8 mouse cellular contexts compared by ENCODE assay signal in genomic region chr4:105914996-105915395, GRCm38 (mm10).
DNase-seq lines count a peak whose midpoint lies in the region; ATAC-seq lines count a peak whose summit lies in the region.
"Had no signal": no experiment of that assay in that cellular context is flagged by ENCODE, and none has a peak within 500 bp of the region (broad histone marks: within the 10 kb centered on the region; RNA-seq: fewer than 3 reads in every experiment).

No protein-coding gene starts in this region.

- H3K9me3 ChIP-seq in hindbrain, embryonic 11.5 days (ENCODE audit: control insufficient read depth, low read length): no peaks in the 10 kb centered on the region
- H3K9me3 ChIP-seq in hindbrain, embryonic 16.5 days (ENCODE audit: control insufficient read depth, low read length): no peaks in the 10 kb centered on the region
- H3K9me3 ChIP-seq: hindbrain, embryonic 15.5 days had no signal

- no peak overlapping the region for H3K9ac ChIP-seq in hindbrain, embryonic 11.5 days (ENCODE audit: low read depth, low read length)
- H3K9ac ChIP-seq in hindbrain, embryonic 16.5 days (ENCODE audit: low read depth, low read length): no peak overlapping the region
- H3K9ac ChIP-seq: hindbrain, embryonic 15.5 days had no signal

- H3K27ac ChIP-seq in hindbrain, embryonic 11.5 days (ENCODE audit: low read depth, low read length): no peak overlapping the region
- no peak overlapping the region for H3K27ac ChIP-seq in hindbrain, embryonic 16.5 days (ENCODE audit: low read depth, low read length)
- H3K27ac ChIP-seq: hindbrain, embryonic 15.5 days had no signal

- no peak overlapping the region for H3K4me2 ChIP-seq in hindbrain, embryonic 11.5 days (replicated peaks; ENCODE audit: low read depth, low read length)
- no peak overlapping the region for H3K4me2 ChIP-seq in hindbrain, embryonic 16.5 days (ENCODE audit: low read length)
- H3K4me2 ChIP-seq: hindbrain, embryonic 15.5 days had no signal

- H3K4me1 ChIP-seq in hindbrain, embryonic 11.5 days (replicated peaks; ENCODE audit: control insufficient read depth, insufficient read depth, low read length): no peaks in the 10 kb centered on the region
- H3K4me1 ChIP-seq in hindbrain, embryonic 16.5 days (ENCODE audit: control insufficient read depth, insufficient read depth, low read depth, low read length): no peaks in the 10 kb centered on the region
- H3K4me1 ChIP-seq: hindbrain, embryonic 15.5 days had no signal

- no peak overlapping the region for H3K4me3 ChIP-seq in hindbrain, embryonic 11.5 days (ENCODE audit: low read depth, low read length)
- H3K4me3 ChIP-seq in hindbrain, embryonic 16.5 days (ENCODE audit: low read length): no peak overlapping the region
- H3K4me3 ChIP-seq: hindbrain, embryonic 15.5 days had no signal

- peak; percentile 59 for DNase-seq in hindbrain, embryonic 11.5 days (ENCODE audit: low spot score)
- DNase-seq in thymus, postnatal 14 days: peak; percentile 25
- no peak for DNase-seq in thymus, adult 18-20 months
- DNase-seq in embryo, embryonic 9.5 days (ENCODE audit: extremely low spot score): peak; percentile 31
- peak; percentile 18 to 37 for DNase-seq in layer of hippocampus, postnatal 36 days
- DNase-seq in spleen, postnatal 4 days (ENCODE audit: low spot score in 2 of 2): no peak

- H3K27me3 ChIP-seq in hindbrain, embryonic 11.5 days (ENCODE audit: control insufficient read depth, insufficient read depth, low read length): no peaks in the 10 kb centered on the region
- H3K27me3 ChIP-seq in hindbrain, embryonic 16.5 days (replicated peaks; ENCODE audit: control insufficient read depth, insufficient read depth, low read length): no peaks in the 10 kb centered on the region
- H3K27me3 ChIP-seq: hindbrain, embryonic 15.5 days had no signal

- H3K36me3 ChIP-seq in hindbrain, embryonic 11.5 days (ENCODE audit: control insufficient read depth, insufficient read depth, low read length): no peaks in the 10 kb centered on the region
- H3K36me3 ChIP-seq in hindbrain, embryonic 16.5 days (ENCODE audit: control insufficient read depth, insufficient read depth, low read length): no peaks in the 10 kb centered on the region
- H3K36me3 ChIP-seq: hindbrain, embryonic 15.5 days had no signal

- WGBS in hindbrain, embryonic 11.5 days: 41% methylated on average over 6 of the region's 6 CpGs
- WGBS in hindbrain, embryonic 16.5 days: 36% methylated on average over 6 of the region's 6 CpGs

- no peak for ATAC-seq in hindbrain, embryonic 11.5 days (ENCODE audit: low FRiP score)
- ATAC-seq in hindbrain, embryonic 16.5 days: no peak

Comparison
In these comparisons a context has a peak if more than half of its experiments do, and no peak if none do; other contexts are left out.
1. DNase-seq: peak in hindbrain, embryonic 11.5 days (single experiment), thymus, postnatal 14 days (single experiment), embryo, embryonic 9.5 days (single experiment) and layer of hippocampus, postnatal 36 days (2 of 2); none in thymus, adult 18-20 months (0 of 2) and spleen, postnatal 4 days (0 of 2).